Mouse (Mus musculus): ENCODE measurements at regions not wholly inside any gene's neighbourhood (a gene's known extent, or its start where the extent isn't known, plus 50 kb on each side); places are given as distances from the start of the nearest gene placed in this dataset.

DNA sequence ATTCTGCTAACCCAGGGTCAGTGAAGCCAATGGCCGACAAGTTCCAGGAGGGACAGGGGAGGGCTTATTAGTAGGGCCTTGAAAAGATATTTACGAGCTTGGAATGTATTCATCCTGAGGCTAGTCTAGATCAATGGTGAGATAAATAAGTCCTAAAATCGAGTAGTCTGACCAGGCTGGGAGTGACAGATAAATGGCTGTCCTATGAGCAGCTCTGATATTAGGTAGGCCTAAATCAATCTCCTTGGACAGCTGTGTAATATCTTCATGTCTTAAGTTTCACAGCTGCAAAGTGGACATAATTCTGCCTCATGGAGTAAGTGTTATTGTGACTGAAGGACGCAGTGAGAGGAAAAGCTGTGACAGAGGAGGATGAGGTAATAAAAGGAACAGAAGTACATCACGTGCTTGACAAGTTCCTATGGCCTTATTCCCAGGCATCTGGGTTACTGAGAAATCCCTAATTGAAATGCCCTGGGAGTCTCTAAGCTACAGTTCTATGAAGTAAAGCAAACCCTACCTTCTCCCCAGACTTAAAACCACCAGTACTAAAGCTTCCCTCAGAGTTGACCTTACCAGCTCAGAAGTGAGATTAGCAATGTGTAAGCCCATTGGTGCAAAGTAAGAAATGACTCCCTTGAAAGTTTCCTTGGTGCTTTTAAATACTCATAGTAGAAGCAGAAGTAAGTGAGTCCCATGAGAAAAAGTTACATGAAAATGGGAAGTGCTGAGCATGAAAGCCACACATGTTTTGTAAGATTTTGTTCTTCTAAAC is 123.3 kb upstream of the Itga4 start (continued):
- TF ChIP-seq GATA1 (IDR thresholded peaks at IDR 0.05; ENCODE audit: low read depth, low read length), result peak; percentile 57; the same call in 1 of the 2 replicates
- no peak for TF ChIP-seq CTCF (IDR thresholded peaks at IDR 0.05 in 2 of 3, conservative IDR thresholded peaks at IDR 0.05 in 1 of 3; ENCODE audit: control insufficient read depth in 1 of 3, insufficient read depth in 1 of 3, low read depth in 2 of 3, low read length in 3 of 3, poor library complexity in 1 of 3, severe bottlenecking in 1 of 3)
- peak; percentile 61 for TF ChIP-seq ETS1 (IDR thresholded peaks at IDR 0.05; ENCODE audit: low read depth, low read length)
- no peak for TF ChIP-seq MEF2A (IDR thresholded peaks at IDR 0.05; ENCODE audit: extremely low read depth, insufficient replicate concordance, low read depth, low read length, poor library complexity, severe bottlenecking)
- TF ChIP-seq TCF12 (IDR thresholded peaks at IDR 0.05; ENCODE audit: low read depth, low read length), result peak; percentile 50; the same call in 1 of the 2 replicates
- no peak for TF ChIP-seq ELF1 (IDR thresholded peaks at IDR 0.05; ENCODE audit: low read depth, low read length)
- TF ChIP-seq JUND (IDR thresholded peaks at IDR 0.05; ENCODE audit: low read depth, low read length), result no peak
- TF ChIP-seq RAD21 (IDR thresholded peaks at IDR 0.05; ENCODE audit: low read depth, low read length), result no peak
- 0 out of 2 replicates have a peak, but pooled peaks have one; percentile 65 for TF ChIP-seq MAZ (IDR thresholded peaks at IDR 0.05; ENCODE audit: low read depth, low read length)
- TF ChIP-seq MYC (IDR thresholded peaks at IDR 0.05; ENCODE audit: low read depth, low read length), result peak; percentile 59; the same call in 1 of the 2 replicates
- no peak for TF ChIP-seq SMC3 (IDR thresholded peaks at IDR 0.05; ENCODE audit: low read depth, low read length)
- no peak for TF ChIP-seq E2F4 (IDR thresholded peaks at IDR 0.05; ENCODE audit: borderline replicate concordance, low read depth, low read length)
- no peak for TF ChIP-seq MYB (IDR thresholded peaks at IDR 0.05; ENCODE audit: low read depth, low read length)

DNA sequence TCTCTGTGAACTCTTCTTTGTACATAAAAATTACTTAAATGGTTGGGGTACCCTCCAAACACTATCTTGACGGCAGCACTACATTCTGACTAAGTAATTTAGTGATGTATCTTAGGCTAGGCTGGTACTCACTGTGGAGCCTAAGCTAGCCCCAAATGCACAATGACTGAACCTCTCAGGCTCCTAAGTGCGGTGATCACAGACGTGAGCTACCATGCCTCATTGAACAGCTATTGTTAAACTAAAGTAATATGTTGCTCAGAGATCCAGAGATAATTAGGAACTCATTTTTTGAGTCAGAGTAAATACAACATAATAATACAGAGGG is 122.7 kb upstream of the Itga4 start:
- Histone ChIP-seq H3K27ac (ENCODE audit: control insufficient read depth, low read depth, low read length) (peak overlapping the region; percentile 91), H3K4me3 (ENCODE audit: control insufficient read depth in 1 of 2, insufficient read depth in 1 of 2, low read depth in 2 of 2, low read length in 2 of 2) (no peak overlapping the region), H3K4me1 (ENCODE audit: control insufficient read depth in 1 of 2, insufficient read depth in 2 of 2, low read length in 2 of 2) (peaks cover 31 to 41% of the 10 kb centered on the region in 2 experiments), H3K27me3 (ENCODE audit: control insufficient read depth in 1 of 2, insufficient read depth in 2 of 2, low read length in 2 of 2) (no peaks in the 10 kb centered on the region), H3K9me3 (replicated peaks; ENCODE audit: insufficient read depth, low read length) (no peaks in the 10 kb centered on the region), H3K36me3 (ENCODE audit: control insufficient read depth in 1 of 2, insufficient read depth in 2 of 2, low read length in 2 of 2) (peaks cover 0 to 55% of the 10 kb centered on the region in 2 experiments; a peak in 2 of 4 replicates), H3K9ac (ENCODE audit: control insufficient read depth, low read depth, low read length, poor library complexity, severe bottlenecking) (peak overlapping the region; percentile 46), H3K79me2 (ENCODE audit: control insufficient read depth, insufficient read depth, low read length, poor library complexity) (no peaks in the 10 kb centered on the region)
- 0 out of 2 replicates have a peak, but pooled peaks have one; percentile 4 for TF ChIP-seq CHD1 (IDR thresholded peaks at IDR 0.05; ENCODE audit: low read depth, low read length)
- TF ChIP-seq RCOR1 (IDR thresholded peaks at IDR 0.05; ENCODE audit: low read depth, low read length), result no peak
- TF ChIP-seq POLR2A (IDR thresholded peaks at IDR 0.05; ENCODE audit: control insufficient read depth in 1 of 2, insufficient read depth in 1 of 2, low read depth in 1 of 2, low read length in 2 of 2, poor library complexity in 1 of 2), result no peak
- no peak for TF ChIP-seq NRF1 (IDR thresholded peaks at IDR 0.05; ENCODE audit: insufficient read depth, low read depth, low read length, poor library complexity, severe bottlenecking)
- peak in 1 of 2 experiments; percentile 7; a peak in 1 of 4 replicates for TF ChIP-seq EP300 (IDR thresholded peaks at IDR 0.05; ENCODE audit: low read depth in 1 of 2, low read length in 2 of 2)
- DNase-seq (ENCODE audit: low read depth, low spot score), result no peak

All from MEL (cell line).